Mouse (Mus musculus) testis, adult 2 months (tissue): Measurements from ENCODE around the gene Gm11565.

Experiments used
- CTCF ChIP-seq: fragments of 200-500 bp; IDR thresholded peaks from 2 replicates; pipeline ENCODE4 v1.5.1; 2012; ENCODE audit warnings: low read depth, mild to moderate bottlenecking, inconsistent platforms, low read length, moderate library complexity; ENCODE audit not compliant: control insufficient read depth, insufficient read depth, insufficient replicate concordance
- POLR2A ChIP-seq: fragments of 200-500 bp; IDR thresholded peaks from 2 replicates; pipeline ENCODE4 v1.6.1; 2012; ENCODE audit warnings: low read depth, mild to moderate bottlenecking, inconsistent platforms, low read length, moderate library complexity; ENCODE audit not compliant: control insufficient read depth

DNA sequence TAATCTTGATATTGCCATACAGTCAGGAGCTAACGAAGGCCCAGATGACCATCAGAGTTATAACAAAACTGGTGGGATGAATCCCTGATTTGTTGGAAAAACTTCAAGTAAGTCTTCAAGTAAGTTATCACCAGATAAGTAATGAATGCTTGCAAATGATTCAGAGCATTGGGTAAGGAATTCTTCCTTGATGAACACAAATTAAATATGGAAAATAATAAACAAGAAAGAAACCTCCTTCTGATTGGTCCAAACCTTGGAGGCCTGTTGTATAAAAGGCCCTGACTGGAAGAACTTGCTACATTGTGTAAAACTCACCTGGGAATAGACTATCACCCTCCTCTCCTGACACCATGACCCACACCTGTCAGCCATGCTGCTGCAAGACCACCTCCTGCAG lies 21.4 kb downstream of the Gm11565 start, which contains the start of gene Krtap31-2:
- no peak for TF ChIP-seq CTCF
- TF ChIP-seq POLR2A = no peak
